Mouse (Mus musculus) CH12F3 (cell line): ENCODE measurements around the gene Cct8.
"Not testable (repeated sequence)": the region's sequence is repeated elsewhere in the genome, so short reads cannot be mapped to it uniquely, and the experiment has no call there.

Experiments used
- in situ Hi-C: fragments of 300-500 bp; cut with MboI; formaldehyde crosslinking; loops from 2 replicates; pipeline ENCODE4 v1.14.3; 2020; ENCODE audit warnings: low sequenced_read_pairs

Cct8 gene

GRCm38 (mm10) chr16:87495716-87496447 is at the start of gene Cct8:
Gene Cct8, minus strand, starts transcription at chr16:87495873.
- in situ Hi-C loops, result no loop called here

- in situ Hi-C loops, result no loop called here
Measured at GRCm38 (mm10) chr16:87528755-87529154, 33.1 kb upstream of the Cct8 start.

- in situ Hi-C loops, result no loop called here
Measured at GRCm38 (mm10) chr16:87527553-87528249, 32.0 kb upstream of the Cct8 start.

- in situ Hi-C loops, result no loop called here
Measured at GRCm38 (mm10) chr16:87524228-87524627, 28.6 kb upstream of the Cct8 start.

- in situ Hi-C loops, result loop anchor here (10.0 kb wide), 1 partner anchor 242 kb away; no protein-coding TSS in a partner anchor
Measured at GRCm38 (mm10) chr16:87512331-87512730, 16.7 kb upstream of the Cct8 start.

GRCm38 (mm10) chr16:87511706-87512105 is 16.0 kb upstream of the Cct8 start:
- in situ Hi-C loops, result loop anchor here (10.0 kb wide), 1 partner anchor 243 kb away; no protein-coding TSS in a partner anchor

- in situ Hi-C loops, result no loop called here
Measured at GRCm38 (mm10) chr16:87501304-87502078, 5.8 kb upstream of the Cct8 start.

GRCm38 (mm10) chr16:87499556-87499955 is 3.9 kb upstream of the Cct8 start:
- in situ Hi-C loops, result no loop called here

GRCm38 (mm10) chr16:87497171-87497570 is 1.5 kb upstream of the Cct8 start:
- in situ Hi-C loops, result no loop called here

GRCm38 (mm10) chr16:87496728-87497127 is 1.1 kb upstream of the Cct8 start:
- in situ Hi-C loops, result no loop called here

- in situ Hi-C loops, result no loop called here
Measured at GRCm38 (mm10) chr16:87494955-87495655, 568 bp downstream of the Cct8 start.

GRCm38 (mm10) chr16:87492191-87492792 is 3.4 kb downstream of the Cct8 start:
- in situ Hi-C loops, result not testable (repeated sequence)

GRCm38 (mm10) chr16:87488605-87489004 is 7.1 kb downstream of the Cct8 start:
- in situ Hi-C loops, result no loop called here

GRCm38 (mm10) chr16:87486739-87487138 is 8.9 kb downstream of the Cct8 start:
- in situ Hi-C loops, result no loop called here

- in situ Hi-C loops, result no loop called here
Measured at GRCm38 (mm10) chr16:87484367-87484766, 11.3 kb downstream of the Cct8 start.

- in situ Hi-C loops, result no loop called here
Measured at GRCm38 (mm10) chr16:87470579-87470978, 25.1 kb downstream of the Cct8 start.

GRCm38 (mm10) chr16:87458752-87459151 is 36.9 kb downstream of the Cct8 start:
- in situ Hi-C loops, result no loop called here

- in situ Hi-C loops, result no loop called here
Measured at GRCm38 (mm10) chr16:87455180-87455611, 40.5 kb downstream of the Cct8 start.

- in situ Hi-C loops, result no loop called here
Measured at GRCm38 (mm10) chr16:87454419-87455179, 41.1 kb downstream of the Cct8 start, which contains the start of gene Usp16. Gene Usp16, plus strand, starts transcription at chr16:87454703.
